12 mouse cellular contexts compared by ENCODE assay signal in the genomic region with DNA sequence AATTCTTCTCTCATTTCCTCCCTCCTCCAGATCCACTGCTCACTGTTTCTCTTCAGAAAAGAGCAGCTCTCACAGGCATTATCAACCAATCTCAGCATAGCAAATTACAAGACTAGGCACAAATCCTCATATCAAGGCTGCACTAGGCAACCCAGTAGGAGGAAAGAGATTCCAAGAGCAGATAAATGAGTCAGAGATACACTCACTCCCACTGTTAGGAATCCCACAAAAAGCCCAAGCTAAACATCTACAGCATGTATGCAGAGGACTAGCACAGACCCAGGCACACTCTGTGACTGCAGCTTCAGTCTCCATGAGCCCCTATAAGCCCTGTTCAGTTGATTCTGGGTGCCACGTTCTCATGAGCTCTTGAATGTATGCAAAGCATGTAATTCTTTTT.
"Had no signal": no experiment of that assay in that cellular context is flagged by ENCODE, and none has a peak within 500 bp of the region (broad histone marks: within the 10 kb centered on the region; RNA-seq: fewer than 3 reads in every experiment).

No protein-coding gene starts in this region.

- DNase-seq: retina, postnatal 1 day; right cerebral cortex, adult 18-20 months; right cerebral cortex, postnatal 14 days; right cerebral cortex, postnatal 25 days; right cerebral cortex, postnatal 4 days; spleen, adult 18-20 months; thymus, adult 18-20 months; thymus, adult 2 months; thymus, postnatal 14 days; thymus, postnatal 25 days; thymus, postnatal 36 days; thymus, postnatal 4 days had no signal
